Mouse (Mus musculus) lung, postnatal 36 days (tissue): ENCODE results near the gene Xrcc2.

Source experiments
- DNase-seq: peaks from one replicate; pipeline ENCODE4 v3.0.0; 2022; ENCODE audit warnings: mixed read lengths

Xrcc2 gene

GRCm38 (mm10) chr5:25668306-25668705, 37.3 kb downstream of the Xrcc2 start:
- DNase-seq = no peak

- no peak for DNase-seq
These were observed 38.9 kb downstream of the Xrcc2 start for GRCm38 (mm10) chr5:25666684-25667083.

GRCm38 (mm10) chr5:25666108-25666507, 39.5 kb downstream of the Xrcc2 start:
- DNase-seq = no peak

- no peak for DNase-seq
These were observed 40.1 kb downstream of the Xrcc2 start for GRCm38 (mm10) chr5:25665516-25665915.

GRCm38 (mm10) chr5:25663165-25663564, 42.5 kb downstream of the Xrcc2 start:
- no peak for DNase-seq

- DNase-seq = no peak
These were observed 51.0 kb downstream of the Xrcc2 start for GRCm38 (mm10) chr5:25654578-25654987.

GRCm38 (mm10) chr5:25653377-25653776, 52.2 kb downstream of the Xrcc2 start:
- no peak for DNase-seq

- no peak for DNase-seq
These were observed 53.2 kb downstream of the Xrcc2 start for GRCm38 (mm10) chr5:25652435-25652834.

GRCm38 (mm10) chr5:25645661-25646364, 59.8 kb downstream of the Xrcc2 start:
- DNase-seq = no peak

- no peak for DNase-seq
These were observed 61.1 kb downstream of the Xrcc2 start for GRCm38 (mm10) chr5:25644509-25644908.

- DNase-seq = no peak
These were observed 62.9 kb downstream of the Xrcc2 start for GRCm38 (mm10) chr5:25642741-25643140.
